Mouse (Mus musculus) neutrophil, adult 5-6 weeks (primary cell): ENCODE measurements around the gene Suv39h2. TPM values are rescaled to one million over a fixed set of nuclear protein-coding genes. Genes with fewer than 3 reads are reported as not detected.
A peak's percentile ranks its signal among the peaks of the same experiment; 100 is the strongest.

Experiments
- ATAC-seq: fragments of 151-379, 151-347 bp; 2 replicates; pipeline ENCODE4 v1.8.0; 2017; ENCODE audit warnings: mild to moderate bottlenecking, moderate TSS enrichment; ENCODE audit not compliant: insufficient number of reproducible peaks, poor library complexity, low FRiP score, severe bottlenecking; ENCODE audit errors: extremely low read depth
- total RNA-seq: library from RNA; stranded (forward); fragments of 200-1000 nt; gene quantifications from 2 replicates; pipeline ENCODE4 v1.2.3, GENCODE M21; 2017

The Suv39h2 gene
- total RNA-seq, 1 experiment from 2014 or later: 0.47 TPM

DNA sequence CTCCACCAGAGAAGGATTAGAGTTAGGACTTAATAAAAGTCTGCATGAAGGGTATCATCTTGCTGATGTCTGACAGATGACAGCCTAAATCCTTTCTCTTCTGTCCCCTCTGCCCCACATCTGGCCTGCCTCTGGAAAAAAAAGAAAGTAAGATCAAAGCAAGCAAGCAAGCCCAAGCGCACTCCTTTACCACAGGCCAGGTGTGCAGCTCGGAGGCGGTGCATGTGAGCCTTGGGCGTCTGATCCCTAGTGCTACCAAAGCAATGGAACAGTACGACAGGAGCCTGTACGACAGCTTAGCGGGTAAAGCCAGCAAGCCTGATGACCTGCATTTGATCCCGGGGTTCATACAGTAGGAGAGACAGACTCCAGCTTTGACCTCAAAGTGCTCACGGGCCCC, 43.9 kb downstream of the Suv39h2 start:
- no peak for ATAC-seq

DNA sequence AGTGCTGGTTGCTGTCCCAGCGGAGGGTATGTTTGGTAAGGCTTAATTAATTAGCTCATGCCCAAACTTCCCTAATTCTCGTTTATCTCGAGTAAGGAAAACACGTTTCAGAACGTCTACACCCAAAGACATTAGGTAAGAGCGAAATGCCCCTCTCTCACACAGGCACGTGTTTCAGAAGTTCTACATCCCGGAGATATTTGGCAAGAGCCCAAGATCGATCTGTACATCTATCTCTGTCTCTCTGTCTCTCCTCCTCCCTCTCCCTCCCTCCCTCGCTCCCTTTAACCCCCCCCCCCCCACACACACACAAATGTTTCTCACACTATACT, 50.3 kb downstream of the Suv39h2 start:
- ATAC-seq: no peak

DNA sequence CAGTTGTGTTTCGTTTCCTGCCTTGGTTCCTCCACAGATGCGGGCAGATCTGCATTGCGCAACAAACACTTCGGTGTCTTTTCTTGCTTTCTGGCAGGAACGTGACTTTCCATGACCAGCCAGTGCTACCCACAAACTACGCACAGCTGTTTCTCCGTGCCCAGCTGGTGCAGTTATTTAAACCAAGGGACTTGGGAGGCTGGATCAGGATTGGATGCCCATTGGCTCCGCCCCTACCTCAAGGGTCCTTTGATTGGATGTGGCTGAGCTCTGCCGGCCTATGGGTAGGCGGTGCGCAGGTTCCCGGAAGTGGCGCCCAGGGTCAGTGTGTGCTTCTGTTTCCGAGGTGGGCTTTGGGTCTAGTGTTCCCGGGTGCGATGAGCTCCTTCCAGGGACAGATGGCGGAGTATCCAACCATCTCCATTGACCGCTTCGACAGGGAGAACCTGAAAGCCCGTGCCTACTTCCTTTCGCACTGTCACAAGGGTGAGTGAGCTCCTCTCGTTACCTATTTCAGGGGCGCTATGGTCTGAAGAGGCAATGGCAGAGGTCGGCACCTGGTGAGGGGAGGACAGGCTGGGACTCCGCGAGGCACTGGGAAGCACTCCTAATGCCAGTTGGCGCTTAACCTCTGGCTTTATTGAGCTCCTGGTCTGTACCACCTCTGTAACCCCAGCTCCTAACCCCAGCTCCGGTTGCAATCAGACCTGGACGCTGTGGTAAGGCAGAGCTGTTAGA, 50.8 kb downstream of the Suv39h2 start, which contains the start of gene Dclre1c:
Gene Dclre1c (plus strand): TSS at position 291 of the 738 bp plus-strand sequence.
- peak; percentile 93 for ATAC-seq

DNA sequence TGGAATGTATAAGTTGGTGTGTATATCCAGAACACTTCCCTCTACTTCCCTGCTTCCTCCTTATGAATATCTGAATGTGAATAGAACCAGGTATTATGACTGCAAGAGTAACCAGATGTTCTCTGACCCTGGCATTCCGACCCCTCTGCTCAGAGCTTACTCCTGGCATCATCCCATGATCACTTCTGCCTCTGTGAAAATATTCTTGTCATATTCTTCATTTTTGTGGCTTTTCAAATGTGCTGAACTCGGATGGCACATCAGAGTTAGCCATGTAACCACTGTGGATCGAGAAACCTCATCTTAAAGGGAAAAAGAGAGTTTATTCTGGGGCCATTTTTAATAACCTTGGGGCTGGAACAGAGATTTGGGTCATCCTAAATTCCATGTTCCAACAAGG, 52.3 kb downstream of the Suv39h2 start, which contains the start of gene Meig1:
Gene Meig1 (minus strand): TSS at position 101 of the 400 bp plus-strand sequence.
- ATAC-seq: no peak

DNA sequence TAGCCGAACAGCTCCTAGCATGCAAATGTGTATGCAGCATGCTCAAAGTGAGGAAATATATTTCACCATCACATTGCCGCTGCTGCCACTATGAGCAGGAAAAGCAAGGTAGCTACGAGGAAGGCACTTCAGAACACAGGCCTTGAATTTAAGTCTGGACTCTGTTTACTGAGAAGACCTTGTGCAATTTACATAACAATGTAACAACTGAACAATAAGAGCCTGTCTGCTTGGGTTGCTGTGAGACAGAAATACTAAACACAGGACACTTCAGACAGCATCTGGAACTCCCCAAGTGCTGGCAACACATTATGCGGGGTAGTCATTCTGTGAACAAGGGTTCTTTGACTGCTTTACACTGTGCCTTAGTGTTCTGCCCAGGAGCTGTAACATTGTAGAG, 54.7 kb downstream of the Suv39h2 start:
- ATAC-seq: no peak

DNA sequence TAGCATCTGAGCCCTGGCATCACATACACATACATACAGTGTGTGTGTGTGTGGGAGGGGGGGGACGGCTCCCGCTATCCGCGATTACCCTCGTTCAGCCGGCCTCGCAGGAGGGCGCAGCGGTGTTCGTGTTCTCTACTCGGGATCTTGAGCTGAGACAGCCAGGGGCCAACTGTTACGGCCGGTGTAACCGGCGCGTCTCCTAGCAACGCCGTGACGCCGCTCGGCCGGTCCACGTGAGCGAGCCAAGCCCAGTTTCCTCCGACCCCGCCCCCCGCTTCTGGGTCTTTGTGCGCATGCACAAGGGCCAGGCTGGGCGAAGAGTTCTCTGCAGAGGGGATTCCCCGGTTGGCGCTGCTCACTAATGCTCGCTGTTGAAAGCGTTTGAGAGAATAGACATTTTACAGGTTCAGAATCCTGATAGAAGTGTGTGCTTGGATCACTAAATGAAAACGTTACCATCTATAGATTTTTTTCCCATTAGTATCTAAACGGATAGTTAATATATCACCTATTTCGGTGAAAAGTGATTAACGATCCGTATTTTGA, 55.9 kb downstream of the Suv39h2 start:
- peak; percentile 78 for ATAC-seq

DNA sequence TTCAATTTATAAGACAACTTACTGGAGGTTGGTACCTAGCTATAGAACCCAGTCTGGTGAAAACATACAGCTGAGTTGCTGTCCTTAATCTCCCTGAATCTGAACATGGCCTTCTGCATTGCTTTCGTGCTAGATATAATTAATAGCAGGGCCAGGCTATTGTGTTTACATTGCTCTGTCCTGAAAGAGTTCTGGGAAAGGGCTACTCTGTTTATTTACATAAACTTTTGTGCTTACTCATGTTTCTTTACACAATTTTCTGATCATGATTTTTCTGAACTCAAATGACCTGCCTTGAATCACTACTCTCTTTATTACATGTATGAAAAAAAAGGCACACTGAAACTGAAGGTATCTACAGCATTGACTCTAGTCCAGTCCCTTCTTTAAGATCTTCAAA, 59.2 kb downstream of the Suv39h2 start:
- ATAC-seq: no peak

DNA sequence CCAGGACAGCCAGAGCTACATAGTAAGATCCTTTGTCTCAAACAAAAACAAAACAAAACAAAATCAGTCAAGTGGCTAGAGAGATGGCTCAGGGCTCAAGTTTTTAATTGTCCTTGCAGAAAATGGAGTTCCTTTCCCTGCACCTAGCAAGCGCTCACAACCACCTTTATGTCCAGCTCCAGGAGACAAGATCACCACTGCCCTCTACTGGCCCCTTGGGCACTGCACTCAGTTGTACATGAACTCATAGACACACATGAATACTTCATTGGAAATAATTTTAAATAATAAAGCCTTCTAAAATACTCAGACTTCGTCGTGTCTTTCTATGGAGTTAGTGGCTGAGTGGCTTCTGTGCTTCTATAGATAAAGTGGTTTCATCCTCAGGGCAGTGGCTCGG, 60.6 kb downstream of the Suv39h2 start:
- no peak; the same call in 1 of the 2 replicates for ATAC-seq

DNA sequence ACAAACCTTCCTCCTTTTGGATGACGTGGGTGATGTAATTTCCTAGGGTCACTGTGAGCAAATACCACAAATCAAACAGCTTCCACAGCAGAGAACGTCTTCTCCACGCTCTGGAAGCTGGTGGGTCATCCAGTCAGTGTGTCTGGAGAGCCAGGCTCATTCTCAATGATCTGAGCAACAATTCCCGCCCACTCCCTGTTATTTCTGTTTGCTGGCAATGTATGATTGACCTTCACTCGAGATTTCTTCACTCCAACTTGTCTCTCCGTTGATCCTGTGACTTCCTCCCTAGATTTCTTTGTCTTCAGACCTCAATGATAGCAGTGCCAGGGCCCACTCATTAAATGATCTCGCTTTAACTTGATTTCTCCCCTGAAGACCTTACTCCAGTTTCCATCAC, 67.1 kb downstream of the Suv39h2 start:
- no peak for ATAC-seq

DNA sequence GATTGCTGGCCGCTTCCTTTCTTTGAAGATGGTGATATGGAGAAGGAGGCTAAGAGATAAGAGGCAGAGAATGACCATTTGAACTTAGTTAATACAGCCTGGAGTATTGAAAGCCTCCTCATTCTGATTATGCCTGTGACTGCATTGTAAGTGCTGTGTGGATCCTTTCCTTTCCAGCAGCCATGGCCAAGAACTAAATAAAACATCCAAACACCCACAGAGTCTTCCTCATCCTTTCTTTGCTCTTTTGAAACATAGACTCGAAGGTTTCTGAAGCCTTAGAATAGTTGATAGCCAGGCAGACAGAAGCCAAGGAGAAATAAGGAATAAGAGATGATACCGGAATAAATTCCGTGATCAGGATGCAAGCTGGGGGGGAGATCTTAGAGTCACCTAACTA, 68.8 kb downstream of the Suv39h2 start:
- ATAC-seq: no peak

Other genes with a start within 250 kb of the Suv39h2 start
- gene Nmt2, start 190.8 kb downstream of the Suv39h2 start, total RNA-seq: 19.7 and 23.6 TPM in 2 replicates
- gene Rpp38, start 142.4 kb downstream of the Suv39h2 start, total RNA-seq: 4.1 and 4.2 TPM in 2 replicates
- not detected in 2 replicates for gene Acbd7, start 138.9 kb downstream of the Suv39h2 start, total RNA-seq
- gene Olah, start 77.8 kb downstream of the Suv39h2 start, total RNA-seq: not detected in 2 replicates
- 2.0 and 4.1 TPM in 2 replicates for gene Meig1, start 52.4 kb downstream of the Suv39h2 start, total RNA-seq
- gene Dclre1c, start 50.9 kb downstream of the Suv39h2 start, total RNA-seq: 50.7 and 51.4 TPM in 2 replicates
- gene Gm45902, start 37.8 kb upstream of the Suv39h2 start, total RNA-seq: 11.3 and 16.1 TPM in 2 replicates
- 100 and 108 TPM in 2 replicates for gene Hspa14, start 37.8 kb upstream of the Suv39h2 start, total RNA-seq
- 0.98 and 1.3 TPM in 2 replicates for gene Cdnf, start 38.0 kb upstream of the Suv39h2 start, total RNA-seq
- gene Fam107b, start 95.5 kb upstream of the Suv39h2 start, total RNA-seq: 425 and 533 TPM in 2 replicates